Mouse (Mus musculus) kidney, adult 2 months (tissue): ENCODE results near the gene Mast3.

Experiments used
- CTCF ChIP-seq: fragments of 200-500 bp; conservative IDR thresholded peaks from 2 replicates; pipeline ENCODE4 v1.5.1; 2011; ENCODE audit warnings: low read depth, mild to moderate bottlenecking, control low read depth, low read length, moderate library complexity, mixed read lengths; ENCODE audit not compliant: insufficient read depth, insufficient read length
- POLR2A ChIP-seq: fragments of 200-500 bp; IDR thresholded peaks from one replicate; pipeline ENCODE4 v1.6.1; 2011; ENCODE audit warnings: low read depth, low read length, control low read depth

GRCm38 (mm10) chr8:70737705-70738104 is 67.1 kb downstream of the Mast3 start:
- no peak for TF ChIP-seq CTCF
- no peak for TF ChIP-seq POLR2A
